Mouse (Mus musculus) retina, postnatal 7 days (tissue): ENCODE data around the gene Zfp423.

ENCODE experiments used
- DNase-seq: peaks from one replicate; pipeline ENCODE4 v3.0.0-alpha.2; 2012; ENCODE audit warnings: low read depth, low spot score

Gene Zfp423

GRCm38 (mm10) chr8:87746072-87746471, 213.3 kb downstream of the Zfp423 start:
- no peak for DNase-seq

GRCm38 (mm10) chr8:87745125-87745698, 214.2 kb downstream of the Zfp423 start:
- DNase-seq = no peak

- DNase-seq = no peak
These were observed 214.8 kb downstream of the Zfp423 start for GRCm38 (mm10) chr8:87744556-87744955.

GRCm38 (mm10) chr8:87742016-87742415, 217.4 kb downstream of the Zfp423 start:
- no peak for DNase-seq

- no peak for DNase-seq
These were observed 218.4 kb downstream of the Zfp423 start for GRCm38 (mm10) chr8:87740946-87741530.

GRCm38 (mm10) chr8:87737900-87738299, 221.5 kb downstream of the Zfp423 start:
- DNase-seq = no peak

GRCm38 (mm10) chr8:87734902-87735301, 224.5 kb downstream of the Zfp423 start:
- no peak for DNase-seq

GRCm38 (mm10) chr8:87734496-87734895, 224.9 kb downstream of the Zfp423 start:
- no peak for DNase-seq

GRCm38 (mm10) chr8:87731062-87731461, 228.3 kb downstream of the Zfp423 start:
- DNase-seq = no peak

GRCm38 (mm10) chr8:87723015-87723414, 236.4 kb downstream of the Zfp423 start:
- no peak for DNase-seq

- DNase-seq = no peak
These were observed 240.1 kb downstream of the Zfp423 start for GRCm38 (mm10) chr8:87719137-87719815.

- no peak for DNase-seq
These were observed 241.9 kb downstream of the Zfp423 start for GRCm38 (mm10) chr8:87717445-87717844.

GRCm38 (mm10) chr8:87716726-87717248, 242.6 kb downstream of the Zfp423 start:
- DNase-seq = no peak

- DNase-seq = no peak
These were observed 243.4 kb downstream of the Zfp423 start for GRCm38 (mm10) chr8:87715731-87716682.

- DNase-seq = no peak
These were observed 245.4 kb downstream of the Zfp423 start for GRCm38 (mm10) chr8:87713946-87714345.

- no peak for DNase-seq
These were observed 247.4 kb downstream of the Zfp423 start for GRCm38 (mm10) chr8:87711955-87712354.

GRCm38 (mm10) chr8:87708127-87708637, 251.2 kb downstream of the Zfp423 start:
- no peak for DNase-seq

GRCm38 (mm10) chr8:87707176-87707575, 252.2 kb downstream of the Zfp423 start:
- DNase-seq = no peak

GRCm38 (mm10) chr8:87704756-87705155, 254.6 kb downstream of the Zfp423 start:
- DNase-seq = no peak

- no peak for DNase-seq
These were observed 256.5 kb downstream of the Zfp423 start for GRCm38 (mm10) chr8:87702790-87703311.

GRCm38 (mm10) chr8:87702051-87702521, 257.3 kb downstream of the Zfp423 start:
- no peak for DNase-seq
